In genomic region chr6:115775838-115776237, GRCm38 (mm10) we compare ENCODE assay signal across 8 mouse cellular contexts. TPM values are rescaled to one million over a fixed set of nuclear protein-coding genes. Genes with fewer than 3 reads are reported as not detected.
DNase-seq lines count a peak whose midpoint lies in the region; ATAC-seq and TF ChIP-seq lines count a peak whose summit lies in the region.

No protein-coding gene starts in this region.

- H3K4me3 ChIP-seq in lung, embryonic 15.5 days, result peak overlapping the region; percentile 74
- H3K4me3 ChIP-seq in forebrain, embryonic 13.5 days, result peak overlapping the region; percentile 82
- peak overlapping the region; percentile 86 for H3K4me3 ChIP-seq in hindbrain, embryonic 13.5 days
- H3K4me3 ChIP-seq in neural tube, embryonic 13.5 days, result peak overlapping the region; percentile 85
- no peak overlapping the region for H3K4me3 ChIP-seq in layer of hippocampus, adult 2 months
- H3K4me3 ChIP-seq in thymus, adult 2 months (ENCODE audit: control insufficient read depth, insufficient read depth, low read length), result no peak overlapping the region

- no peaks in the 10 kb centered on the region for H3K9me3 ChIP-seq in lung, embryonic 15.5 days
- no peaks in the 10 kb centered on the region for H3K9me3 ChIP-seq in forebrain, embryonic 13.5 days (replicated peaks)
- H3K9me3 ChIP-seq in hindbrain, embryonic 13.5 days, result no peaks in the 10 kb centered on the region
- no peaks in the 10 kb centered on the region for H3K9me3 ChIP-seq in neural tube, embryonic 13.5 days

- no peak for DNase-seq in lung, adult 18-20 months
- DNase-seq in layer of hippocampus, adult 2 months (ENCODE audit: low spot score in 2 of 2), result no peak
- DNase-seq in thymus, adult 2 months, result no peak
- no peak for DNase-seq in layer of hippocampus, postnatal 10 days (ENCODE audit: low spot score in 2 of 2)

- 16% methylated on average over 3 of the region's 3 CpGs for WGBS in lung, embryonic 15.5 days
- 53% methylated on average over 3 of the region's 3 CpGs for WGBS in forebrain, embryonic 13.5 days
- 49% methylated on average over 3 of the region's 3 CpGs for WGBS in hindbrain, embryonic 13.5 days
- 50% methylated on average over 3 of the region's 3 CpGs for WGBS in neural tube, embryonic 13.5 days
- 82% methylated on average over 3 of the region's 3 CpGs for WGBS in thymus, adult 2 months

- H3K27ac ChIP-seq in lung, embryonic 15.5 days, result peak overlapping the region; percentile 79
- H3K27ac ChIP-seq in forebrain, embryonic 13.5 days, result no peak overlapping the region
- no peak overlapping the region for H3K27ac ChIP-seq in hindbrain, embryonic 13.5 days
- no peak overlapping the region for H3K27ac ChIP-seq in neural tube, embryonic 13.5 days (replicated peaks)
- no peak overlapping the region for H3K27ac ChIP-seq in layer of hippocampus, adult 2 months
- H3K27ac ChIP-seq in thymus, adult 2 months (ENCODE audit: control insufficient read depth, insufficient read depth, low read length), result no peak overlapping the region

- H3K36me3 ChIP-seq in lung, embryonic 15.5 days, result peaks cover 17% of the 10 kb centered on the region
- peaks cover 26% of the 10 kb centered on the region for H3K36me3 ChIP-seq in forebrain, embryonic 13.5 days (ENCODE audit: poor library complexity, severe bottlenecking)
- H3K36me3 ChIP-seq in hindbrain, embryonic 13.5 days, result peaks cover 20% of the 10 kb centered on the region
- peaks cover 14% of the 10 kb centered on the region for H3K36me3 ChIP-seq in neural tube, embryonic 13.5 days
- no peaks in the 10 kb centered on the region for H3K36me3 ChIP-seq in thymus, adult 2 months (ENCODE audit: control insufficient read depth, insufficient read depth, low read length)

- no peak for TF ChIP-seq CTCF in layer of hippocampus, adult 2 months (conservative IDR thresholded peaks at IDR 0.05)
- TF ChIP-seq CTCF in thymus, adult 2 months (IDR thresholded peaks at IDR 0.05; ENCODE audit: borderline replicate concordance, control insufficient read depth, extremely low read depth, insufficient read depth, low read length, poor library complexity), result no peak

- no peak for ATAC-seq in lung, embryonic 15.5 days (ENCODE audit: borderline replicate concordance, extremely low read depth, low FRiP score, low TSS enrichment)
- ATAC-seq in forebrain, embryonic 13.5 days, result no peak
- no peak for ATAC-seq in hindbrain, embryonic 13.5 days (ENCODE audit: low FRiP score)
- no peak for ATAC-seq in neural tube, embryonic 13.5 days (ENCODE audit: low read depth)

- H3K4me2 ChIP-seq in lung, embryonic 15.5 days, result peak overlapping the region; percentile 74
- H3K4me2 ChIP-seq in forebrain, embryonic 13.5 days, result peak overlapping the region; percentile 93
- H3K4me2 ChIP-seq in hindbrain, embryonic 13.5 days, result peak overlapping the region; percentile 68
- peak overlapping the region; percentile 89 for H3K4me2 ChIP-seq in neural tube, embryonic 13.5 days

- TF ChIP-seq POLR2A in thymus, adult 2 months (IDR thresholded peaks at IDR 0.05; ENCODE audit: control insufficient read depth, extremely low read depth, insufficient read depth, low read length, poor library complexity), result no peak

- H3K9ac ChIP-seq in lung, embryonic 15.5 days, result peak overlapping the region; percentile 34; the same call in 1 of the 2 replicates
- peak overlapping the region; percentile 86 for H3K9ac ChIP-seq in forebrain, embryonic 13.5 days
- H3K9ac ChIP-seq in hindbrain, embryonic 13.5 days, result peak overlapping the region; percentile 92
- H3K9ac ChIP-seq in neural tube, embryonic 13.5 days, result peak overlapping the region; percentile 92

- peaks cover 25% of the 10 kb centered on the region for H3K4me1 ChIP-seq in lung, embryonic 15.5 days
- peaks cover 31% of the 10 kb centered on the region for H3K4me1 ChIP-seq in forebrain, embryonic 13.5 days
- peaks cover 31% of the 10 kb centered on the region for H3K4me1 ChIP-seq in hindbrain, embryonic 13.5 days (replicated peaks)
- peaks cover 40% of the 10 kb centered on the region for H3K4me1 ChIP-seq in neural tube, embryonic 13.5 days (replicated peaks)
- peaks cover 24% of the 10 kb centered on the region for H3K4me1 ChIP-seq in thymus, adult 2 months (replicated peaks; ENCODE audit: control insufficient read depth, insufficient read depth, low read length)

- no peaks in the 10 kb centered on the region for H3K27me3 ChIP-seq in lung, embryonic 15.5 days
- H3K27me3 ChIP-seq in forebrain, embryonic 13.5 days, result no peaks in the 10 kb centered on the region
- H3K27me3 ChIP-seq in hindbrain, embryonic 13.5 days, result no peaks in the 10 kb centered on the region
- no peaks in the 10 kb centered on the region for H3K27me3 ChIP-seq in neural tube, embryonic 13.5 days
- H3K27me3 ChIP-seq in thymus, adult 2 months (ENCODE audit: control insufficient read depth, insufficient read depth, low read length), result no peaks in the 10 kb centered on the region

RNA-seq across cellular contexts. Expression of gene Cand2, which starts 1.5 kb away (rescaled TPM):
- polyA plus RNA-seq in lung, embryonic 15.5 days (2015; fragmentation: Nextera tagmentation; extraction: Ambion mirVana), result 32.0 and 32.1 TPM in 2 replicates
- polyA plus RNA-seq in forebrain, embryonic 13.5 days (2015; fragmentation: Nextera tagmentation; extraction: Ambion mirVana), result 23.8 and 26.5 TPM in 2 replicates
- polyA plus RNA-seq in hindbrain, embryonic 13.5 days (2015; fragmentation: Nextera tagmentation; extraction: Ambion mirVana), result 14.8 and 15.0 TPM in 2 replicates
- polyA plus RNA-seq in neural tube, embryonic 13.5 days (2015; fragmentation: Nextera tagmentation; extraction: Ambion mirVana), result 13.2 and 15.8 TPM in 2 replicates
- 1 to 10 TPM; 3.2 to 4.0 TPM for total RNA-seq in layer of hippocampus, adult 2 months (2021)
- polyA plus RNA-seq in thymus, adult 2 months (2012; rRNA removed), result 16.8 and 19.5 TPM in 2 replicates
- 1 to 10 TPM; 5.6 to 6.1 TPM for total RNA-seq in layer of hippocampus, postnatal 10 days (2021)

RNA-seq across cellular contexts. Expression of gene Tmem40, which starts 13.6 kb away (rescaled TPM):
- polyA plus RNA-seq in lung, embryonic 15.5 days (2015; fragmentation: Nextera tagmentation; extraction: Ambion mirVana), result 2.6 and 3.1 TPM in 2 replicates
- 0.78 and 0.84 TPM in 2 replicates for polyA plus RNA-seq in forebrain, embryonic 13.5 days (2015; fragmentation: Nextera tagmentation; extraction: Ambion mirVana)
- polyA plus RNA-seq in hindbrain, embryonic 13.5 days (2015; fragmentation: Nextera tagmentation; extraction: Ambion mirVana), result 1.6 and 1.7 TPM in 2 replicates
- 1.6 and 2.5 TPM in 2 replicates for polyA plus RNA-seq in neural tube, embryonic 13.5 days (2015; fragmentation: Nextera tagmentation; extraction: Ambion mirVana)
- total RNA-seq in layer of hippocampus, adult 2 months (2021), result under 1 TPM; 0.42 to 0.44 TPM
- 1.4 and 2.5 TPM in 2 replicates for polyA plus RNA-seq in thymus, adult 2 months (2012; rRNA removed)
- under 1 TPM; 0.38 to 0.87 TPM for total RNA-seq in layer of hippocampus, postnatal 10 days (2021)

RNA-seq across cellular contexts. Expression of gene Rpl32, which starts 32.7 kb away (rescaled TPM):
- 2,081 and 2,182 TPM in 2 replicates for polyA plus RNA-seq in lung, embryonic 15.5 days (2015; fragmentation: Nextera tagmentation; extraction: Ambion mirVana)
- polyA plus RNA-seq in forebrain, embryonic 13.5 days (2015; fragmentation: Nextera tagmentation; extraction: Ambion mirVana), result 1,595 and 1,910 TPM in 2 replicates
- 1,291 and 1,358 TPM in 2 replicates for polyA plus RNA-seq in hindbrain, embryonic 13.5 days (2015; fragmentation: Nextera tagmentation; extraction: Ambion mirVana)
- polyA plus RNA-seq in neural tube, embryonic 13.5 days (2015; fragmentation: Nextera tagmentation; extraction: Ambion mirVana), result 1,247 and 1,390 TPM in 2 replicates
- total RNA-seq in layer of hippocampus, adult 2 months (2021), result 100 to 1,000 TPM; 488 to 493 TPM
- polyA plus RNA-seq in thymus, adult 2 months (2012; rRNA removed), result 874 and 910 TPM in 2 replicates
- total RNA-seq in layer of hippocampus, postnatal 10 days (2021), result 100 to 1,000 TPM; 566 to 632 TPM

Comparison
In these comparisons a context has a peak if more than half of its experiments do, and no peak if none do; other contexts are left out.
1. H3K4me3 ChIP-seq: peak in lung, embryonic 15.5 days (single experiment), forebrain, embryonic 13.5 days (single experiment), hindbrain, embryonic 13.5 days (single experiment) and neural tube, embryonic 13.5 days (single experiment); none in layer of hippocampus, adult 2 months (single experiment) and thymus, adult 2 months (single experiment).
2. H3K9ac ChIP-seq: peak in every context shown above with its lines; median percentile 92 in hindbrain, embryonic 13.5 days; 92 in neural tube, embryonic 13.5 days; 86 in forebrain, embryonic 13.5 days; 34 in lung, embryonic 15.5 days.
3. Peak in every context shown above with its lines, with median percentiles within 50 percentile points of each other: H3K4me2 ChIP-seq.